Mouse (Mus musculus) midbrain, postnatal 0 days (tissue): ENCODE results near the gene Caskin1. TPM values are rescaled to one million over a fixed set of nuclear protein-coding genes. Genes with fewer than 3 reads are reported as not detected.

ENCODE experiments used
- ATAC-seq: fragments of 200-750 bp; cut with Nextera tagmentation; 2 replicates; pipeline ENCODE4 v1.8.0; 2017; ENCODE audit warnings: moderate number of reproducible peaks, mild to moderate bottlenecking, moderate TSS enrichment, moderate library complexity; ENCODE audit not compliant: low FRiP score
- DNase-seq: peaks from one replicate; pipeline ENCODE4 v3.0.0-alpha.2; 2015; ENCODE audit warnings: low spot score
- H3K27ac ChIP-seq: fragments of 300-500 bp; sonication (generic); 2 replicates; pipeline ENCODE4 v1.5.1; 2014; ENCODE audit warnings: low read depth, mild to moderate bottlenecking, low read length, mixed read lengths
- H3K27me3 ChIP-seq: fragments of 300-500 bp; sonication (generic); 2 replicates; pipeline ENCODE4 v1.6.1; 2014; ENCODE audit warnings: low read length, control low read depth, mixed read lengths; ENCODE audit not compliant: insufficient read depth
- H3K36me3 ChIP-seq: fragments of 300-500 bp; sonication (generic); 2 replicates; pipeline ENCODE4 v1.6.1; 2014; ENCODE audit warnings: low read length, control low read depth, mixed read lengths; ENCODE audit not compliant: insufficient read depth
- H3K4me1 ChIP-seq: fragments of 300-500 bp; sonication (generic); 2 replicates; pipeline ENCODE4 v1.6.1; 2014; ENCODE audit warnings: mild to moderate bottlenecking, control low read depth, antibody characterized with exemption, low read length, mixed read lengths; ENCODE audit not compliant: insufficient read depth
- H3K4me2 ChIP-seq: fragments of 300-500 bp; sonication (generic); 2 replicates; pipeline ENCODE4 v1.6.1; 2014; ENCODE audit warnings: low read depth, mild to moderate bottlenecking, low read length, mixed read lengths; ENCODE audit not compliant: poor library complexity, severe bottlenecking
- H3K4me3 ChIP-seq: fragments of 300-500 bp; sonication (generic); 2 replicates; pipeline ENCODE4 v1.5.1; 2014; ENCODE audit warnings: low read depth, mild to moderate bottlenecking, low read length, moderate library complexity
- H3K9ac ChIP-seq: fragments of 300-500 bp; sonication (generic); replicated peaks from 2 replicates; pipeline ENCODE4 v1.6.1; 2014; ENCODE audit warnings: mild to moderate bottlenecking, low read length, moderate library complexity, mixed read lengths; ENCODE audit not compliant: poor library complexity, severe bottlenecking
- H3K9me3 ChIP-seq: fragments of 300-500 bp; sonication (generic); 2 replicates; pipeline ENCODE4 v1.6.1; 2016; ENCODE audit warnings: low read length, control low read depth
- CTCF ChIP-seq: IDR thresholded peaks from 2 replicates; pipeline ENCODE4 v1.5.1; 2016; ENCODE audit warnings: antibody characterized with exemption, mild to moderate bottlenecking
- WGBS: fragments of 180-500 bp; shearing (Covaris S2); extraction: QIAGEN DNeasy Blood & Tissue Kit; methylation state at CpG from one replicate; pipeline ENCODE4 v1.1.7; 2014; 5-methylcytosine and 5-hydroxymethylcytosine counted together
- polyA plus RNA-seq: library from polyadenylated mRNA; unstranded; fragments of >200 nt; fragmentation: Nextera tagmentation; extraction: Ambion mirVana; gene quantifications from 2 replicates; pipeline ENCODE4 v1.2.1, GENCODE M21; 2015
- total RNA-seq: library from RNA; depleted of rRNA; stranded (reverse); fragments of >200 nt; gene quantifications from 2 replicates; pipeline ENCODE4 v1.2.3, GENCODE M21; 2014

Caskin1 gene
- total and polyA plus RNA-seq, 2 experiments from 2014 or later, result 47.5 to 151 TPM

DNA sequence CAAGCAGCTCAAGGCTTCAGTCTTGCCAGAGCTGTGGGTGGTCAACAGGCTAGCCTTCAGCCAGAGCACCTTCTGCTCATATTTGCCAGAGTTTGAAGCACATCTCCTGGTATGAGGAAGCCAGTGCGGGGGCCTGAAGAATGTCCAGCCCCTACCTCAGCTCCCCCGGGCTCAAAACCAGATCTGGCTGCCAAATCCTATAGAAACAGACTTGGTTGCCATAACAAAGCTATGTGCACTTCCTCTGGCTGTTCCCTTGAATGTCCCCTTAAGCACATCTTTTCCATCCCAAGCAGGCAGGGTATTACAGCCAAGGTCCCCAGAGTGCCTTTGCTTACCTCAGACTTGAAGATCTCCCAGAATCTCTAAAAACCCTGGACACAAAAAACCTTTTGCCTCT is 36.3 kb downstream of the Caskin1 start:
- H3K9ac ChIP-seq, result 0 out of 2 replicates have a peak overlapping the region, but pooled peaks have one; percentile 0
- H3K4me1 ChIP-seq, result peaks cover 16% of the 10 kb centered on the region
- H3K4me3 ChIP-seq, result no peak overlapping the region
- ATAC-seq (no peak), DNase-seq (no peak)
- no peak overlapping the region for H3K27ac ChIP-seq
- no peak for TF ChIP-seq CTCF
- WGBS, result 69% methylated on average over 2 of the region's 2 CpGs
- no peaks in the 10 kb centered on the region for H3K27me3 ChIP-seq
- H3K4me2 ChIP-seq, result no peak overlapping the region
- H3K36me3 ChIP-seq, result peaks cover 13% of the 10 kb centered on the region
- H3K9me3 ChIP-seq, result no peaks in the 10 kb centered on the region

DNA sequence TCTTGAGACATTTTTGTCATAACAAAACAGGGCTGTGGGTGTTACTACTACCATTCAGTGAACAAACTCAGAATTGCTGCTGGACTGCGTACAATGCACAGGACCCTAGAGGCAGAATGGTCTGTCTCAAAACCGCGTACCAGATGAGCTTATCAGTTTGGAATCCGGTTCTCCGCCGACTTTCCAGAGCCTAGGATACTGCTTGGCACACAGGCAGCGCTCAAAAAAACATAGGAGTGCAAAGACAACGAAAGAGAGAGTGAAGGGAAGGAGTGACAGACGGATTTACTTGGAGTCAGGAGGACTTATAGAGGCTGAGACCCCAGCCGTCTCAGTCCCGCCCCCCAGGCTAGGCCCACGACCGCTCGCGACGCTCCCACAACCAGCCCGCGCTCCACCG is 38.9 kb downstream of the Caskin1 start:
- under 1% methylated on average over 19 of the region's 19 CpGs for WGBS
- H3K36me3 ChIP-seq, result peaks cover 7% of the 10 kb centered on the region
- H3K9me3 ChIP-seq, result no peaks in the 10 kb centered on the region
- no peak for TF ChIP-seq CTCF
- H3K9ac ChIP-seq, result peak overlapping the region; percentile 90
- H3K27me3 ChIP-seq, result no peaks in the 10 kb centered on the region
- ATAC-seq (peak; percentile 32; the same call in 1 of the 2 replicates), DNase-seq (peak; percentile 28)
- peaks cover 23% of the 10 kb centered on the region for H3K4me1 ChIP-seq
- peak overlapping the region; percentile 84 for H3K4me3 ChIP-seq
- H3K27ac ChIP-seq, result peak overlapping the region; percentile 74
- peak overlapping the region; percentile 63 for H3K4me2 ChIP-seq

DNA sequence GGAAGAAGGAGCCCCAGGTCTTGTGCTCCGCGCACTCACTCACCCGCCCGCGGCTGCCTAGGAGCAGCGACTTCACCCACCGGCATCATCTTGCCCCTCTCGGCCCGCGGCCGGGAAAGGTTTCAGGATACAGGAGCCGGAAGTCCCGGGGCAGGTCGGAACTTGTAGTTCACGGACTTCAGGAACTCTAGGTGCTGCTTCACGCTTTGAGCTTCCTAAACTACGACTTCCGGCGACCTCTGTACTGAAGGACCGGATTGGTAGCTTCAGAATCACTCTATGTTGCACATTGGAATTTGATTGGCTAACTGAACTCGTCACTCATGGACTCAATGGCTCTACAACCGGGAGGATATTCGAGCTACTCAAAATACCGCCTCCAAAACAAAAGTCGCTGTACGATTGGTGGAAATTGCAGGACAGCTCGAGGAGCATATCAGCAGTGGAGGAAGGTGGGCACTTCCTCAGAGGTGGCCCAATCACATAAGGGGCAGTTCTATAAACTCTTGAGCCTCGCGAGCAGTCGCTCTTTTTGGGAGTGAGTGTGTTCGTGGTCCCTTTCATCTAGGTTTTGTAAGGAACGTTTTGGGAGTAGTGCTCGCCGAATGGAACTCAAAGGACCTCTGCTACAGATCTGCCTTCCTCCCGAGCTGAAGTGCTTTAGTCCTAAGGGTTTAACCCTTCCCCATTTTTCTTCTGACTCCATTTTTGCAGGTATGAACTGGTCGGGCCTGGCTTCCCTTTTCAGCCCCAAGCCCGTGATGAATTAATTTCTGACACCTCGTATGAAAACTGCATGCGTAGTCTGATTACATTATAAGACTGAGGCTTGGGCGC is 39.5 kb downstream of the Caskin1 start, which contains the start of gene Traf7:
Traf7 (minus strand) TSS at position 216 of the 837 bp plus-strand sequence.
- Histone ChIP-seq H3K9me3 (no peaks in the 10 kb centered on the region), H3K4me3 (peak within 1 kb of the TSS; percentile 84), H3K4me2 (peak within 1 kb of the TSS; percentile 82), H3K9ac (peak within 1 kb of the TSS; percentile 90), H3K4me1 (peaks cover 27% of the 10 kb centered on the region), H3K27me3 (no peaks in the 10 kb centered on the region), H3K36me3 (peaks cover 7% of the 10 kb centered on the region), H3K27ac (peak within 1 kb of the TSS; percentile 77)
- no peak for TF ChIP-seq CTCF
- ATAC-seq (peak; percentile 96), DNase-seq (peak; percentile 100)
- WGBS, result under 1% methylated on average over 40 of the region's 40 CpGs

DNA sequence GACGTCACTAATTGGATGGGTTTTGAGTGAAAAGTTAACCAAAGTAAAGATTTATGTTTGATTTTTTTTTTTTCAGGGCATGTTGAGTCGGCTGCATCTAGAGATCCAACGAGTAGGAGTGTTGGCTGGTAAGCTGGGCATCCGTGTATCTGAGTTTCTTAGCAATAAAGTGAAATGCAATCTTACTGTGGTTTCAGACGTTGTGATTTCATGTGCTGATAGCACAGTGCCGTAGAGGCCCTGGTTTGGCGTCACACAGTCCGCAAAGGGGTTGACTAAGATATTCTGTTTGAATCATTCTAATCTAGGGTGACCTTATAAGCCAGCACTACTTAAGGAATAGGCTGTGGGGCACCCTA is 40.1 kb downstream of the Caskin1 start:
- DNase-seq, result no peak
- H3K4me1 ChIP-seq, result peaks cover 30% of the 10 kb centered on the region
- H3K9me3 ChIP-seq, result no peaks in the 10 kb centered on the region
- no peak for ATAC-seq
- H3K27me3 ChIP-seq, result no peaks in the 10 kb centered on the region
- H3K9ac ChIP-seq, result peak overlapping the region; percentile 67
- under 1% methylated on average over 8 of the region's 8 CpGs for WGBS
- peaks cover 5% of the 10 kb centered on the region for H3K36me3 ChIP-seq
- peak overlapping the region; percentile 82 for H3K4me2 ChIP-seq
- TF ChIP-seq CTCF, result no peak
- H3K27ac ChIP-seq, result peak overlapping the region; percentile 77
- peak overlapping the region; percentile 84 for H3K4me3 ChIP-seq

DNA sequence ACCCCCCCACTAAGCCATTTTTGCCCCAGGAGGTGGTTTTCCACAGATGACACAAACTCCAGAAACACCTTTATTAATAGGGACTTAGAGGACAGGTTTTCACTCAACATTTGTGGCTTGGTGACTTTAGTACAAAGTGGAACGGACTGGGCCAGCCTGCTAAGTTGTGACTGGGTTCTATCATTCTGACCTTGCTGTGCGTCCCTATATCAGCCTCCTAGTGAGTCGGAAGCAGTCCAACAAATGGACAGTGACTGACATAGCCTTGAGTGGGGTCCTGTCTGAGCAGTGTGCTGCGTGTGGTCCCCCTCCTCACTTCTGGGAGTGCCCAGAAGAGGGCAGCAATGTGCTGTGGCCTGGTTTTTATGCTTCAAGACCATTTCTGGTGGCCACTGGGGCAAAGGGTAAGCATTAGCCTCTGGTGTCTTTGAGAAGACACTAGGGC is 40.6 kb downstream of the Caskin1 start:
- H3K27ac ChIP-seq, result peak overlapping the region; percentile 77

DNA sequence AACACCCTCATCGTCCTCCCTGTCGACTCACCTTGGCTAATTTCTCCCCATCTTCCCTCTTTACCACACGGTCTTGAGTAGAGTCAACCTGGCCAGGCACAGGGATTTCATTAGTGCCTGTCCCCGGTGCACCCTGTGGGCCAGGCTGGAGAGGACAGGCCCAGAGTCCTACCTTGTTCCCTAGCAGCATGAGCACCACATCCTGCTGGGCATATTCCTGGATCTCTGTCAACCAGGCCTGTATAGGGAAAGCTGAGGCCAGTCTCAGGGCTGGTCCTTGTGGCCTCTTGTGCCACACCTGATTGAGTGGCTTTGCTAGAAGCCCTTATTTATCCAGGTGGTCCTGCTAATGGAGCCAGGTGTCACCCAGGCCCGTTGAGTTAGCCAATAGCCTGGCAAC is 41.5 kb downstream of the Caskin1 start:
- peaks cover 5% of the 10 kb centered on the region for H3K36me3 ChIP-seq
- H3K4me2 ChIP-seq, result peak overlapping the region; percentile 82
- 27% methylated on average over 5 of the region's 5 CpGs for WGBS
- H3K27ac ChIP-seq, result no peak overlapping the region
- no peak overlapping the region for H3K4me3 ChIP-seq
- no peak for TF ChIP-seq CTCF
- no peaks in the 10 kb centered on the region for H3K9me3 ChIP-seq
- DNase-seq (no peak), ATAC-seq (no peak)
- H3K4me1 ChIP-seq, result peaks cover 30% of the 10 kb centered on the region
- H3K9ac ChIP-seq, result peak overlapping the region; percentile 67
- no peaks in the 10 kb centered on the region for H3K27me3 ChIP-seq

More for the DNA sequence above, 40.6 kb downstream of the Caskin1 start:
- WGBS, result 2% methylated on average over 4 of the region's 4 CpGs
- ATAC-seq (no peak), DNase-seq (peak; percentile 75)
- H3K4me2 ChIP-seq, result peak overlapping the region; percentile 82
- peak; percentile 89 for TF ChIP-seq CTCF
- peaks cover 5% of the 10 kb centered on the region for H3K36me3 ChIP-seq
- no peaks in the 10 kb centered on the region for H3K27me3 ChIP-seq
- no peaks in the 10 kb centered on the region for H3K9me3 ChIP-seq
- H3K4me1 ChIP-seq, result peaks cover 30% of the 10 kb centered on the region
- H3K9ac ChIP-seq, result peak overlapping the region; percentile 67
- H3K4me3 ChIP-seq, result peak overlapping the region; percentile 84
